Mouse (Mus musculus): ENCODE data around the gene Adamts17. TPM values are rescaled to one million over a fixed set of nuclear protein-coding genes. Genes with fewer than 3 reads are reported as not detected.

Adamts17 gene
- polyA plus RNA-seq, 1 experiment = 2.3 TPM

DNA sequence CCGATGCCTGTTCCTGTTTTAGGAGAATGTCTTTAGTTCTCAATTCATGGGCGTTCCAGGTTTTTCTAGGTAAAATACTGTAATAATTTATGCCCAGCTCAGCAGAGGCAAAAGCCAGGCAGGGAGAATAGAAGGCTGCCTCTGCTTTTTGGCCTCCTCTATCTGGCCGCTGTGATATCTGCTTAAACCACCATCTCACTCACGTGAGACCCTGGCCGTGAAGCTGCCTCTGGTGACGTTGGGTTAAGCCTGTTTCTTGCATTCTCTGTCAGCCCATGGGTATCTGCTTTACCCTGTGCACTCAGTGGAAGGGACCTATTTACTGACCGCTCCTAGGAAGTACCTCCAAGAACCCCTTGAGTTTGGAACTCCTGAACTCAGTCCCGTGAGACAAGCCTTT, 187.7 kb downstream of the Adamts17 start:
- TF ChIP-seq CTCF (IDR thresholded peaks at IDR 0.05; ENCODE audit: control insufficient read depth, insufficient read depth, low read length) (no peak), POLR2A (IDR thresholded peaks at IDR 0.05; ENCODE audit: borderline replicate concordance, control insufficient read depth, low read depth, low read length) (no peak)
- Histone ChIP-seq H3K4me1 (ENCODE audit: control insufficient read depth, insufficient read depth, low read length) (no peaks in the 10 kb centered on the region), H3K4me3 (replicated peaks; ENCODE audit: control insufficient read depth, low read depth, low read length) (no peak overlapping the region), H3K27ac (ENCODE audit: control insufficient read depth, insufficient read depth, low read depth, low read length, poor library complexity) (no peak overlapping the region)
- 76% methylated on average over 8 of the region's 8 CpGs for WGBS

DNA sequence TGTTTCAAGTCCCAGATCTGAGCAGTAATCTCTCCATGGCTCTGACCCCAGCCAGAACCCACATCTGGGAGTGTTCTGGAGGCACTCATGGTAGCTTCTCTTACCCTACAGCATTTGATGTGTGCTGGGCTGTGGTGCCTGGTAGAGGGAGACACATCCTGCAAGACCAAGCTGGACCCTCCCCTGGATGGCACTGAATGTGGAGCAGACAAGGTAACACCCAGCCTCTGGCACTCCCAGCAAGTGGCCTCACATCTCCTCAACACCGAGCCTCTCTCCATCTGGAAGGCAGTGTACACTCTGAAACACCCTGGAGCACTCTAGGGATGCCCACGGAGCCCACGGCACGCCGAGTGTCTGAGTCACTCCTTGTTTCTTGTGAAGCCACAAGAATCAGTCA, 188.2 kb downstream of the Adamts17 start:
- Histone ChIP-seq H3K4me1 (ENCODE audit: control insufficient read depth, insufficient read depth, low read length) (no peaks in the 10 kb centered on the region), H3K27ac (ENCODE audit: control insufficient read depth, insufficient read depth, low read depth, low read length, poor library complexity) (no peak overlapping the region), H3K4me3 (replicated peaks; ENCODE audit: control insufficient read depth, low read depth, low read length) (no peak overlapping the region)
- 91% methylated on average over 5 of the region's 5 CpGs for WGBS
- TF ChIP-seq POLR2A (IDR thresholded peaks at IDR 0.05; ENCODE audit: borderline replicate concordance, control insufficient read depth, low read depth, low read length) (no peak), CTCF (IDR thresholded peaks at IDR 0.05; ENCODE audit: control insufficient read depth, insufficient read depth, low read length) (no peak)

DNA sequence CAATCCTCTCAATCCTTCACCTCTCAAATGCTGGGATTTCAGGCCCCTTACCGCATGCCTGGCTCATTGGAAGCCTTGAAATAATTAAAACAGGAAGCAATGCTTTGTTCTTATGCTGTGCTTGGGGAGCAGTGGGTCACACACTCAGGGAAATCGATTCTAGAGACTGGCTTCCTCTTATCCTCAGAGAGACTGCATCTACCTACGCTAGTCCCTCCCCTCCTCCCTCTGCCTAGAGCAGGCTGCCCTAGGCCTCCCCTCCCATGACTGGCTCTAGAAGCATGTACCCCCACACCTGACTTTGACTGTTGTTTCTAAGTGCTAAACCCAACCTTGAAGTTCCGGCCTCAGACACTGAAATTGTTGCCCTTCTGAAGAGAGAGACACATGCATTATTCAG, 189.4 kb downstream of the Adamts17 start:
- 45% methylated on average over 4 of the region's 4 CpGs for WGBS
- Histone ChIP-seq H3K4me3 (replicated peaks; ENCODE audit: control insufficient read depth, low read depth, low read length) (no peak overlapping the region), H3K27ac (ENCODE audit: control insufficient read depth, insufficient read depth, low read depth, low read length, poor library complexity) (no peak overlapping the region), H3K4me1 (ENCODE audit: control insufficient read depth, insufficient read depth, low read length) (no peaks in the 10 kb centered on the region)
- TF ChIP-seq POLR2A (IDR thresholded peaks at IDR 0.05; ENCODE audit: borderline replicate concordance, control insufficient read depth, low read depth, low read length) (no peak), CTCF (IDR thresholded peaks at IDR 0.05; ENCODE audit: control insufficient read depth, insufficient read depth, low read length) (no peak)

DNA sequence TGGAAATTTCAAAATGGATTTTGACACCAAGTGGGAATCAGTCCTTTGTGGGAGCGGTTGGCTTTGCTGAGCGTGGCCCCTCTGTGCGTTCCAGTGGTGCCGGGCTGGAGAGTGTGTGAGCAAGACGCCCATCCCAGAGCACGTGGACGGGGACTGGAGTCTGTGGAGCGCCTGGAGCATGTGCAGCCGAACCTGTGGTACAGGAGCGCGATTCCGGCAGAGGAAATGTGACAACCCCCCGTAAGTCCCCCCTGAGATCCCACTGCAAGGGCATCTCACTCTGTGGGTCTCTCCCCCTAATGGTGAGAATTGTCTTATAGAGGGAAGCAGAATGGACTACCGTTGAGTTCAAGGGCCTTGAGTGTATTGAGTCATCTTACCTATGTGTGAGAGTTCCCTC, 189.9 kb downstream of the Adamts17 start:
- no peak overlapping the region for H3K4me3 ChIP-seq (replicated peaks; ENCODE audit: control insufficient read depth, low read depth, low read length)
- TF ChIP-seq POLR2A (IDR thresholded peaks at IDR 0.05; ENCODE audit: borderline replicate concordance, control insufficient read depth, low read depth, low read length) = no peak
- TF ChIP-seq CTCF (IDR thresholded peaks at IDR 0.05; ENCODE audit: control insufficient read depth, insufficient read depth, low read length) = no peak
- no peak overlapping the region for H3K27ac ChIP-seq (ENCODE audit: control insufficient read depth, insufficient read depth, low read depth, low read length, poor library complexity)
- no peaks in the 10 kb centered on the region for H3K4me1 ChIP-seq (ENCODE audit: control insufficient read depth, insufficient read depth, low read length)
- WGBS = 91% methylated on average over 14 of the region's 14 CpGs

DNA sequence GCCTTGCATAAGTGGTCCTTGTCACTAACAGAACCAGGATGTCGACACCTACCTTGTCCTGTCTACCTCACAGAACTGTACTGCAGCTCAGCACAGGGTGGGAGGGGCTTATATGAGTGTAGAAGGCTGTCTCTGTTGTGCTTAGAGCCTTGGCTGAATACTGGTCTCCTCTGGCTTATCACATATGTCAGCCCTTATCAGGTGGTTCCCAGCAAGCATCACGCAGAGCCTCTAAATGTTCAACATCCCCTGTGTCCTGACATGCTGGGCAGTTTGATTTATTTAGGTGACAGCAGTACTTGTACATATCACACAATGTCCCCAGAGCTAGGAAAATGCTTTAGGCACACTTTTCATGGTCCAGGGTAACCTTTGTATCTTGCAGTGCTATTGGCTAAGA, 191.7 kb downstream of the Adamts17 start:
- TF ChIP-seq POLR2A (IDR thresholded peaks at IDR 0.05; ENCODE audit: borderline replicate concordance, control insufficient read depth, low read depth, low read length) (no peak), CTCF (IDR thresholded peaks at IDR 0.05; ENCODE audit: control insufficient read depth, insufficient read depth, low read length) (no peak)
- H3K4me3 ChIP-seq (replicated peaks; ENCODE audit: control insufficient read depth, low read depth, low read length) = no peak overlapping the region
- H3K4me1 ChIP-seq (ENCODE audit: control insufficient read depth, insufficient read depth, low read length) = no peaks in the 10 kb centered on the region
- no peak overlapping the region for H3K27ac ChIP-seq (ENCODE audit: control insufficient read depth, insufficient read depth, low read depth, low read length, poor library complexity)
- 61% methylated on average over 2 of the region's 2 CpGs for WGBS

DNA sequence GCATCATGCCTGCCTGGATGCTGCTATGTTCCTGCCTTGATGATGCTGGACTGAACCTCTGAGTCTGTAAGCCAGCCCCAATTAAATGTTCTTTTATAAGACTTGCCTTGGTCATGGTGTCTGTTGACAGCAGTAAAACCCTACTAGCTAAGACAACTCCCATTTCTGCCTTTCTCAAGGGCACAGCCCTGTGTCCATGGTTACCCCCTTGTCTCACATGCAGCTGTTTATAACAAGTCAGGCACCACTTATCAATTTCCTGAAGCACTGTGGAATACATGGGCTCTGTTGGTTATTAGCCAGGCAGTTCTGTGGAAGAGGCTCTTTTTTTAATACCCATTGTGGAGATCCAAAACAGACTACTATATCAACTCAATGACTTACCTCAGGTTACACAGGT, 193.1 kb downstream of the Adamts17 start:
- H3K4me3 ChIP-seq (replicated peaks; ENCODE audit: control insufficient read depth, low read depth, low read length) = no peak overlapping the region
- H3K27ac ChIP-seq (ENCODE audit: control insufficient read depth, insufficient read depth, low read depth, low read length, poor library complexity) = no peak overlapping the region
- TF ChIP-seq POLR2A (IDR thresholded peaks at IDR 0.05; ENCODE audit: borderline replicate concordance, control insufficient read depth, low read depth, low read length) = no peak
- TF ChIP-seq CTCF (IDR thresholded peaks at IDR 0.05; ENCODE audit: control insufficient read depth, insufficient read depth, low read length) = no peak
- no peaks in the 10 kb centered on the region for H3K4me1 ChIP-seq (ENCODE audit: control insufficient read depth, insufficient read depth, low read length)

DNA sequence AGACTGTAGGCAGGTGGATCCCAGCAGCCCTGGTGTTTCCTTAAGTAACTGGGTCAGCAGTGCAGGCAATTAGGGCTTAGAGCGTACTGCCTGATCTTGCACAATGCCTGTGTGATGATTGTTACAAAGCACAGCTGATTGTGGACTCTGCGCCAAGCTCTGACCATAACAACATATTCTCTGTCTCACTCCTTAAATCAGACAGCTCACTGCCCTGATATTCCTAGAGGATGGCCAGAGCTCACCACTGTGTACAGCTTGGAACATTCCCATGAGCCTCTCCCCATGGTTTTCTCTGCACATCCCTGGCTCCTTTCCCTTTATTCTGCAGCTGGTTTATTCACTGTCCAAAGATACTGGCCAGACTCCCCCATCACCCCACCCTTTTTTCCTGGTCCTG, 194.8 kb downstream of the Adamts17 start:
- no peak overlapping the region for H3K4me3 ChIP-seq (replicated peaks; ENCODE audit: control insufficient read depth, low read depth, low read length)
- H3K27ac ChIP-seq (ENCODE audit: control insufficient read depth, insufficient read depth, low read depth, low read length, poor library complexity) = no peak overlapping the region
- H3K4me1 ChIP-seq (ENCODE audit: control insufficient read depth, insufficient read depth, low read length) = no peaks in the 10 kb centered on the region
- TF ChIP-seq POLR2A (IDR thresholded peaks at IDR 0.05; ENCODE audit: borderline replicate concordance, control insufficient read depth, low read depth, low read length) (no peak), CTCF (IDR thresholded peaks at IDR 0.05; ENCODE audit: control insufficient read depth, insufficient read depth, low read length) (no peak)
- WGBS = 75% methylated on average over 2 of the region's 2 CpGs

DNA sequence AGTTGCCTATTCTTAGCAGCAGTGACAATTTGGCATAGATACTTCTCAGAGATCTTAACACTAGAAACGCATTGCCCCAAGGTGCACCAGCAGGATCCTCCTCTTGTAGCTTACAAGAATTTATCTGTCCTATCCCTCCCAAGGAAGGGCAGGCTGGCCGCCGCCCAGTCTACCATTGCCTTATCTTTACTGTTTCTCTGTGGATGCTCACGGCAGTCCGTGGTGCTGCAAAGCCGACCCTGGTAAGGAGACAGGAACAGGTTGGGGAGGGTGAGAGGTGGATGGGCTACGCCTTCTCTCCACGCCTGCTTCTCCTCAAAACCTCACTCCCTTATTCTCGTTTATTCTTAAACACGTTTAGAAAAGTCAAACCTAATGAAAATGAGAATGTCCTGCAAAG, 195.7 kb downstream of the Adamts17 start:
- Histone ChIP-seq H3K4me1 (ENCODE audit: control insufficient read depth, insufficient read depth, low read length) (no peaks in the 10 kb centered on the region), H3K27ac (ENCODE audit: control insufficient read depth, insufficient read depth, low read depth, low read length, poor library complexity) (no peak overlapping the region), H3K4me3 (replicated peaks; ENCODE audit: control insufficient read depth, low read depth, low read length) (no peak overlapping the region)
- TF ChIP-seq CTCF (IDR thresholded peaks at IDR 0.05; ENCODE audit: control insufficient read depth, insufficient read depth, low read length) (no peak), POLR2A (IDR thresholded peaks at IDR 0.05; ENCODE audit: borderline replicate concordance, control insufficient read depth, low read depth, low read length) (no peak)
- WGBS = 69% methylated on average over 10 of the region's 10 CpGs

DNA sequence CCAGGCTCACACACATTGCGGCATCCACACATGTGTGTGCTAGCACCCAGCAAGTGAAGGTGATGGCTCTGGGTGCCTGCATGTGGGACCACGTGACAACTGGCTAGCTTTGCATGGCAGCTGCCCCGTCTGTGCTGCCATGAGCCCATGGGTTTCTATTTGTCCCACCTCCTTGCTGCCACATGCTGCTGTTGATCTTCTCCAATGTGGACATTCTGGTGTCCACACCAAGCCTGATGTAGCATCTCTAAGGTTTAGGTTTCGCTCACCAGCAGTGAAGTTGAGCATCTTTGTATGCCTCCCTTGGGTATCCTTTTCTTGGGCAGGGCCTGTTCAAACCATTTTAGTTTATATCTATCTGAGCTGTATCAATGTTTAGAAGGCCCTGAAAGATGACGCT, 196.1 kb downstream of the Adamts17 start:
- no peak for TF ChIP-seq POLR2A (IDR thresholded peaks at IDR 0.05; ENCODE audit: borderline replicate concordance, control insufficient read depth, low read depth, low read length)
- no peak for TF ChIP-seq CTCF (IDR thresholded peaks at IDR 0.05; ENCODE audit: control insufficient read depth, insufficient read depth, low read length)
- no peak overlapping the region for H3K4me3 ChIP-seq (replicated peaks; ENCODE audit: control insufficient read depth, low read depth, low read length)
- WGBS = 88% methylated on average over 5 of the region's 5 CpGs

More for the DNA sequence above, 196.1 kb downstream of the Adamts17 start:
- no peaks in the 10 kb centered on the region for H3K4me1 ChIP-seq (ENCODE audit: control insufficient read depth, insufficient read depth, low read length)
- H3K27ac ChIP-seq (ENCODE audit: control insufficient read depth, insufficient read depth, low read depth, low read length, poor library complexity) = no peak overlapping the region

All from bone marrow, adult 2 months (tissue).